Comparison of ENCODE assay signal across 8 mouse cellular contexts in the genomic region with DNA sequence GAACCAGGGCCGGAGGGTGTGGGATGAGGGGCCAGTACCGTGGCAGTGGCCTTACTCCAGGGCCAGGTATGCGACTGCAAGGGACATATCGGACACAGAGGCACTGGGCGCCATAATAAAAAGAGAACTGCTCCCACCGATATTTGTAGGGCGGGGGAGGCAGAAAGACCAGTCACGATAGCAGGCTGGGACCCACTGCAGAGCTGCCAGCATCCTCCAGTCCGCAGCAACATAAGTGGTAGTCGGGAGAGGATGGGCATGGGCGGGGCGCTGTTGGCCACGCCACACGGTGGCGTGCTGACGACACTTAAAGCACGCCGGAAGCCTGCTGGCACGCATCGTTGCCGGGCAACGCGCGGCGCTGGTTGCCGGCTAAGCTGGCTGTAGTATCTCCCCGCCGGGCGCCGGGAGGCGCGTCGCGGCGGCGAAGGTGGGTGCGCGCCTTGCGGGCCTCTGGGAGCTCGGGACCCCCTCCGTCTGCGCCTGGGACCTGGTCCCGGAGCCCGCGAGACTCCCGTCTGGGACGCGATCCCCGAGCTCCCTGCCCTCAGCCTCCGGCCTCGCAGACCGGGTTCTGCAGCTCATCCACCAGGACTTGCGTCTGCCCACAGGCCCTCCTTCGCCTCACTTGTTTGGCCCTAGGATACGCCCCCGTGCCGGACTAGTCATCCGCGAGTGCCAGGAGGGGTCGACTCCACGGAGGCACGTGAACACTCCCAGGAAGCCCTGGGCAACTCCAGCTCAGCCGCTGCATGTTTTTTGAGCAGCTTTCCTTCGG. TPM values are rescaled to one million over a fixed set of nuclear protein-coding genes. Genes with fewer than 3 reads are reported as not detected.
A peak's percentile ranks its signal among the peaks of the same experiment; 100 is the strongest.
DNase-seq lines count a peak whose midpoint lies in the region; ATAC-seq and TF ChIP-seq lines count a peak whose summit lies in the region.

Gene Clba1 (plus strand): TSS at position 351 of the 778 bp plus-strand sequence.

- no peaks in the 10 kb centered on the region for H3K9me3 ChIP-seq in ES-E14 (ENCODE audit: control insufficient read depth, insufficient read depth, low read depth, low read length)
- no peaks in the 10 kb centered on the region for H3K9me3 ChIP-seq in forebrain, embryonic 16.5 days (ENCODE audit: control insufficient read depth, low read length)
- no peaks in the 10 kb centered on the region for H3K9me3 ChIP-seq in lung, embryonic 15.5 days

- H3K36me3 ChIP-seq in ES-E14 (ENCODE audit: control insufficient read depth, insufficient read depth, low read length, poor library complexity, severe bottlenecking): no peaks in the 10 kb centered on the region
- no peaks in the 10 kb centered on the region for H3K36me3 ChIP-seq in forebrain, embryonic 16.5 days (ENCODE audit: control insufficient read depth, insufficient read depth)
- no peaks in the 10 kb centered on the region for H3K36me3 ChIP-seq in lung, embryonic 15.5 days

- under 1% methylated on average over 61 of the region's 64 CpGs for WGBS in forebrain, embryonic 16.5 days
- 1% methylated on average over 52 of the region's 64 CpGs for WGBS in lung, embryonic 15.5 days

- H3K4me2 ChIP-seq in forebrain, embryonic 16.5 days (ENCODE audit: low read length): peak within 1 kb of the TSS; percentile 69
- peak within 1 kb of the TSS; percentile 99 for H3K4me2 ChIP-seq in lung, embryonic 15.5 days

- H3K9ac ChIP-seq in ES-E14 (ENCODE audit: insufficient read depth, low read depth, low read length, poor library complexity, severe bottlenecking): peak within 1 kb of the TSS; percentile 51
- H3K9ac ChIP-seq in forebrain, embryonic 16.5 days (replicated peaks; ENCODE audit: low read depth, low read length): peak within 1 kb of the TSS; percentile 65
- peak within 1 kb of the TSS; percentile 53 for H3K9ac ChIP-seq in lung, embryonic 15.5 days

- no peak within 1 kb of the TSS for H3K27ac ChIP-seq in ES-E14 (ENCODE audit: insufficient read depth, low read depth, low read length, poor library complexity, severe bottlenecking)
- peak within 1 kb of the TSS; percentile 82 for H3K27ac ChIP-seq in forebrain, embryonic 16.5 days (ENCODE audit: low read length)
- peak within 1 kb of the TSS; percentile 9; the same call in 1 of the 2 replicates for H3K27ac ChIP-seq in lung, embryonic 15.5 days

- H3K4me3 ChIP-seq in ES-E14 (ENCODE audit: insufficient read depth in 1 of 2, low read depth in 1 of 2, low read length in 2 of 2, poor library complexity in 1 of 2, severe bottlenecking in 1 of 2): peak within 1 kb of the TSS; percentile 59 to 67
- H3K4me3 ChIP-seq in forebrain, embryonic 16.5 days (replicated peaks; ENCODE audit: low read length): peak within 1 kb of the TSS; percentile 67
- H3K4me3 ChIP-seq in lung, embryonic 15.5 days: peak within 1 kb of the TSS; percentile 70

- DNase-seq in ES-E14 (ENCODE audit: low read depth, low spot score): peak; percentile 81
- peak; percentile 93 for DNase-seq in cerebellum, adult 11-12 months
- peak; percentile 93 for DNase-seq in heart, postnatal 4 days
- peak; percentile 90 to 94 for DNase-seq in layer of hippocampus, adult 8-10 months (ENCODE audit: low spot score in 2 of 2)
- peak; percentile 87 for DNase-seq in ovary, adult 18-20 months (ENCODE audit: low spot score)
- DNase-seq in thymus, postnatal 0 days (ENCODE audit: low spot score): peak; percentile 94

- ATAC-seq in forebrain, embryonic 16.5 days: peak; percentile 97
- ATAC-seq in lung, embryonic 15.5 days (ENCODE audit: borderline replicate concordance, extremely low read depth, low FRiP score, low TSS enrichment): peak; percentile 86

- peaks cover 0 to 8% of the 10 kb centered on the region in 2 experiments; a peak in 2 of 4 replicates for H3K4me1 ChIP-seq in ES-E14 (ENCODE audit: control insufficient read depth in 2 of 2, insufficient read depth in 2 of 2, low read length in 2 of 2, poor library complexity in 1 of 2)
- H3K4me1 ChIP-seq in forebrain, embryonic 16.5 days (replicated peaks; ENCODE audit: control insufficient read depth, insufficient read depth, low read length): peaks cover 15% of the 10 kb centered on the region
- H3K4me1 ChIP-seq in lung, embryonic 15.5 days: peaks cover 18% of the 10 kb centered on the region

- H3K27me3 ChIP-seq in forebrain, embryonic 16.5 days (replicated peaks; ENCODE audit: control insufficient read depth, insufficient read depth, low read length): no peaks in the 10 kb centered on the region
- H3K27me3 ChIP-seq in lung, embryonic 15.5 days: peaks cover 19% of the 10 kb centered on the region

- in situ Hi-C loops in ES-E14 (cut with MboI; ENCODE audit: low sequenced_read_pairs in 2 of 2, unreplicated experiment in 2 of 2): no loop called here

TF ChIP-seq in ES-E14, 5 proteins besides CTCF, POLR2A, EP300 and RAD21:
- TF ChIP-seq ZNF384 (IDR thresholded peaks at IDR 0.05; ENCODE audit: low read depth, low read length) (no peak), CHD2 (IDR thresholded peaks at IDR 0.05; ENCODE audit: low read depth, low read length) (peak; percentile 91), ZC3H11A (IDR thresholded peaks at IDR 0.05; ENCODE audit: borderline replicate concordance, low read depth, low read length) (no peak), MAFK (IDR thresholded peaks at IDR 0.05; ENCODE audit: insufficient read depth, low read depth, low read length) (no peak), HCFC1 (IDR thresholded peaks at IDR 0.05; ENCODE audit: borderline replicate concordance, insufficient read depth, low read length) (peak; percentile 57; the same call in 1 of the 2 replicates)

RNA-seq across cellular contexts. Expression of gene Clba1, which starts in this region (rescaled TPM):
- total RNA-seq in ES-E14 (2012; rRNA removed): 3.1 and 5.0 TPM in 2 replicates
- polyA plus RNA-seq in forebrain, embryonic 16.5 days (2015; fragmentation: Nextera tagmentation; extraction: Ambion mirVana): 14.3 and 17.3 TPM in 2 replicates
- total RNA-seq in heart, postnatal 4 days (2021): 1 to 10 TPM; 4.5 to 6.0 TPM
- 10 to 100 TPM; 10.9 to 17.6 (median 14.0) TPM for total RNA-seq in layer of hippocampus, adult 8-10 months (2022)
- polyA plus RNA-seq in lung, embryonic 15.5 days (2015; fragmentation: Nextera tagmentation; extraction: Ambion mirVana): 6.9 and 7.4 TPM in 2 replicates
- 4.8 and 4.9 TPM in 2 replicates for polyA plus RNA-seq in thymus, postnatal 0 days (2015; fragmentation: Nextera tagmentation; extraction: Ambion mirVana)
